Mouse (Mus musculus) limb, embryonic 14.5 days (tissue): Measurements from ENCODE around the gene Sun2. TPM values are rescaled to one million over a fixed set of nuclear protein-coding genes. Genes with fewer than 3 reads are reported as not detected.

Source experiments
- ATAC-seq: fragments of 200-750 bp; cut with Nextera tagmentation; 2 replicates; pipeline ENCODE4 v1.8.0; 2017; ENCODE audit warnings: low read depth, moderate number of reproducible peaks, moderate TSS enrichment; ENCODE audit not compliant: low FRiP score
- DNase-seq: peaks from one replicate; pipeline ENCODE4 v3.0.0-alpha.2; 2015; ENCODE audit warnings: low spot score
- H3K27ac ChIP-seq: fragments of 300-500 bp; sonication (generic); replicated peaks from 2 replicates; pipeline ENCODE4 v1.5.1; 2014; ENCODE audit warnings: low read depth, mild to moderate bottlenecking, low read length, moderate library complexity, mixed read lengths
- H3K27me3 ChIP-seq: fragments of 300-500 bp; sonication (generic); 2 replicates; pipeline ENCODE4 v1.6.1; 2014; ENCODE audit warnings: low read length, mixed read lengths; ENCODE audit not compliant: control insufficient read depth, insufficient read depth
- H3K36me3 ChIP-seq: fragments of 300-500 bp; sonication (generic); 2 replicates; pipeline ENCODE4 v1.6.1; 2014; ENCODE audit warnings: mild to moderate bottlenecking, low read length, moderate library complexity, mixed read lengths; ENCODE audit not compliant: control insufficient read depth, insufficient read depth
- H3K4me1 ChIP-seq: fragments of 300-500 bp; sonication (generic); 2 replicates; pipeline ENCODE4 v1.6.1; 2014; ENCODE audit warnings: antibody characterized with exemption, low read length, mixed read lengths; ENCODE audit not compliant: control insufficient read depth, insufficient read depth
- H3K4me2 ChIP-seq: fragments of 300-500 bp; sonication (generic); replicated peaks from 2 replicates; pipeline ENCODE4 v1.6.1; 2014; ENCODE audit warnings: low read depth, mild to moderate bottlenecking, low read length, moderate library complexity; ENCODE audit not compliant: severe bottlenecking
- H3K4me3 ChIP-seq: fragments of 300-500 bp; sonication (generic); replicated peaks from 2 replicates; pipeline ENCODE4 v1.5.1; 2014; ENCODE audit warnings: low read length
- H3K9ac ChIP-seq: fragments of 300-500 bp; sonication (generic); 2 replicates; pipeline ENCODE4 v1.6.1; 2014; ENCODE audit warnings: mild to moderate bottlenecking, low read depth, low read length, moderate library complexity; ENCODE audit not compliant: severe bottlenecking
- H3K9me3 ChIP-seq: fragments of 300-500 bp; sonication (generic); 2 replicates; pipeline ENCODE4 v1.6.1; 2016; ENCODE audit warnings: low read length; ENCODE audit not compliant: control insufficient read depth
- POLR2A ChIP-seq: fragments of 200-500 bp; IDR thresholded peaks from 2 replicates; pipeline ENCODE4 v1.8.0; 2012; ENCODE audit warnings: inconsistent platforms, mild to moderate bottlenecking, moderate library complexity, borderline replicate concordance; ENCODE audit not compliant: insufficient read depth, insufficient read length; ENCODE audit errors: extremely low read depth
- WGBS: fragments of 180-500 bp; shearing (Covaris S2); extraction: QIAGEN DNeasy Blood & Tissue Kit; methylation state at CpG from one replicate; pipeline ENCODE4 v1.1.7; 2014; 5-methylcytosine and 5-hydroxymethylcytosine counted together
- polyA plus RNA-seq, 2 experiments: library from polyadenylated mRNA; depleted of rRNA in 1 of 2; stranded (reverse) in 1 of 2; unstranded in 1 of 2; fragments of >200 nt; fragmentation: Nextera tagmentation in 1 of 2; extraction: Ambion mirVana in 1 of 2; gene quantifications; 2 replicates each; pipeline versions ENCODE4 v1.2.1 to v1.2.3; 2012 to 2014

Gene Sun2
- polyA plus RNA-seq, 2 experiments: 6.9 to 37.9 TPM

DNA sequence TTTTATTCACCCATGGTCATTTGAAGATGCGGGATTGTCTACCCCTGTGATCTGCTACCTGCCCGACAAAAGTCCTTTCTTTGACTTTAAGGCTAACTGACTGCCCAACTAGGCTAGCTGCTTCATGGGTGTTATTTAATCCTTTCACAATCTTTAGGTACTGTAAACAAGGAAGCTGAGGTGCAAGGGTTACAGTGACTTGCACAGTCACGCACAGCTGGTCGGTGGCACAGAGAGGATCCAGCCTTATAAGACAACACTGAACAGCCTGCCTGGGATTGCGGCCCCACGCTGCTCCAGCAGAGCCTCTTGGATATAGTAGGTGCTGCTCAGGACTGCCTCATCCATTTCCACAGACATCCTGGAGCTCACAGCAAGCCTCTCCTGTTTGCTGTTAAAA is 59.2 kb downstream of the Sun2 start:
- Histone ChIP-seq H3K27ac (no peak overlapping the region), H3K4me2 (no peak overlapping the region), H3K4me3 (no peak overlapping the region), H3K9ac (no peak overlapping the region), H3K9me3 (no peaks in the 10 kb centered on the region), H3K4me1 (peaks cover 33% of the 10 kb centered on the region), H3K27me3 (no peaks in the 10 kb centered on the region), H3K36me3 (0 out of 2 replicates have a peak, but pooled peaks cover 2% of the 10 kb centered on the region)
- DNase-seq (no peak), ATAC-seq (no peak)
- 82% methylated on average over 6 of the region's 6 CpGs for WGBS
- TF ChIP-seq POLR2A: no peak

GRCm38 (mm10) chr15:79681973-79682372 is 60.4 kb downstream of the Sun2 start:
- H3K4me1 ChIP-seq: peaks cover 33% of the 10 kb centered on the region
- no peak for ATAC-seq
- peaks cover 4% of the 10 kb centered on the region; the same call in 1 of the 2 replicates for H3K36me3 ChIP-seq
- H3K27me3 ChIP-seq: no peaks in the 10 kb centered on the region
- no peak overlapping the region for H3K27ac ChIP-seq
- no peak overlapping the region for H3K4me3 ChIP-seq
- DNase-seq: no peak
- 85% methylated on average over 4 of the region's 4 CpGs for WGBS
- no peak overlapping the region for H3K9ac ChIP-seq
- no peak for TF ChIP-seq POLR2A
- H3K9me3 ChIP-seq: no peaks in the 10 kb centered on the region
- H3K4me2 ChIP-seq: no peak overlapping the region

DNA sequence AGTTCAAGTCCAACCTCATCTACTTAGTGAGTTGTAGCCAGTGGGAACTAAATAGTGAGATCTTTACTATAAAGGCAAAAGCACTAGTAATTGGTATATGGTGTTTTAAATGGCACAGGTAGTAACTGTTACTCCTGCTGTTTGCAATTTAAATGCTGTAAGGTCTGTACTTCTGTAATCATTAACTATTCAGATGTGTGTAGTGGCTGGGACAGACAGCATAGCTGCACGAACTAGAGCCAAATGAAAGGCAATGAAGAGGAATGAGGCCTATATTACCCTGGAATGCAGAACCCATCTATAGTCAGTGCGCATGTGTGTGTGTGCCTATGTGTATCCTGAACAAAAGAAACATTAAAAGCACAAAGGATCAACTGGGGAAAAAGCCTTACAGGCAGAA is 64.4 kb downstream of the Sun2 start:
- H3K4me3 ChIP-seq: no peak overlapping the region
- ATAC-seq (no peak), DNase-seq (no peak)
- no peaks in the 10 kb centered on the region for H3K27me3 ChIP-seq
- H3K9me3 ChIP-seq: no peaks in the 10 kb centered on the region
- H3K36me3 ChIP-seq: peaks cover 42% of the 10 kb centered on the region
- 88% methylated on average over 2 of the region's 2 CpGs for WGBS
- no peak overlapping the region for H3K9ac ChIP-seq
- TF ChIP-seq POLR2A: no peak
- no peak overlapping the region for H3K27ac ChIP-seq
- no peak overlapping the region for H3K4me2 ChIP-seq
- no peaks in the 10 kb centered on the region for H3K4me1 ChIP-seq

Other genes starting within 250 kb of the Sun2 start
- 0.36 and 0.43 TPM in 2 replicates for gene Kcnj4, start 237.3 kb downstream of the Sun2 start, polyA plus RNA-seq (2012; rRNA removed)
- 0.08 TPM in 1 of 2 replicates, not detected in the other for gene Kcnj4, start 237.3 kb downstream of the Sun2 start, polyA plus RNA-seq (2014; fragmentation: Nextera tagmentation; extraction: Ambion mirVana)
- gene Kdelr3, start 226.1 kb downstream of the Sun2 start, polyA plus RNA-seq (2012; rRNA removed): 143 and 171 TPM in 2 replicates
- 137 and 158 TPM in 2 replicates for gene Kdelr3, start 226.1 kb downstream of the Sun2 start, polyA plus RNA-seq (2014; fragmentation: Nextera tagmentation; extraction: Ambion mirVana)
- gene Ddx17, start 195.8 kb downstream of the Sun2 start, polyA plus RNA-seq (2012; rRNA removed): 724 and 821 TPM in 2 replicates
- 92.6 and 98.0 TPM in 2 replicates for gene Ddx17, start 195.8 kb downstream of the Sun2 start, polyA plus RNA-seq (2014; fragmentation: Nextera tagmentation; extraction: Ambion mirVana)
- gene Dmc1, start 137.4 kb downstream of the Sun2 start, polyA plus RNA-seq (2012; rRNA removed): 13.1 and 13.6 TPM in 2 replicates
- 2.6 TPM in 2 replicates for gene Dmc1, start 137.4 kb downstream of the Sun2 start, polyA plus RNA-seq (2014; fragmentation: Nextera tagmentation; extraction: Ambion mirVana)
- gene Fam227a, start 83.6 kb downstream of the Sun2 start, polyA plus RNA-seq (2012; rRNA removed): 7.5 and 7.9 TPM in 2 replicates
- gene Fam227a, start 83.6 kb downstream of the Sun2 start, polyA plus RNA-seq (2014; fragmentation: Nextera tagmentation; extraction: Ambion mirVana): 1.3 and 2.0 TPM in 2 replicates
- 17.9 and 21.6 TPM in 2 replicates for gene Cby1, start 83.3 kb downstream of the Sun2 start, polyA plus RNA-seq (2012; rRNA removed)
- 44.9 and 49.6 TPM in 2 replicates for gene Cby1, start 83.3 kb downstream of the Sun2 start, polyA plus RNA-seq (2014; fragmentation: Nextera tagmentation; extraction: Ambion mirVana)
- gene Tomm22, start 71.7 kb downstream of the Sun2 start, polyA plus RNA-seq (2012; rRNA removed): 112 and 117 TPM in 2 replicates
- gene Tomm22, start 71.7 kb downstream of the Sun2 start, polyA plus RNA-seq (2014; fragmentation: Nextera tagmentation; extraction: Ambion mirVana): 207 and 217 TPM in 2 replicates
- gene Josd1, start 54.6 kb downstream of the Sun2 start, polyA plus RNA-seq (2012; rRNA removed): 38.7 and 44.6 TPM in 2 replicates
- gene Josd1, start 54.6 kb downstream of the Sun2 start, polyA plus RNA-seq (2014; fragmentation: Nextera tagmentation; extraction: Ambion mirVana): 21.1 and 23.3 TPM in 2 replicates
- gene Gtpbp1, start 51.7 kb downstream of the Sun2 start, polyA plus RNA-seq (2012; rRNA removed): 39.6 and 43.9 TPM in 2 replicates
- 32.6 and 36.8 TPM in 2 replicates for gene Gtpbp1, start 51.7 kb downstream of the Sun2 start, polyA plus RNA-seq (2014; fragmentation: Nextera tagmentation; extraction: Ambion mirVana)
- gene Dnal4, start 35.3 kb upstream of the Sun2 start, polyA plus RNA-seq (2012; rRNA removed): 70.2 and 88.9 TPM in 2 replicates
- 60.9 and 68.2 TPM in 2 replicates for gene Dnal4, start 35.3 kb upstream of the Sun2 start, polyA plus RNA-seq (2014; fragmentation: Nextera tagmentation; extraction: Ambion mirVana)
- gene Nptxr, start 62.2 kb upstream of the Sun2 start, polyA plus RNA-seq (2012; rRNA removed): 9.3 and 11.3 TPM in 2 replicates
- gene Nptxr, start 62.2 kb upstream of the Sun2 start, polyA plus RNA-seq (2014; fragmentation: Nextera tagmentation; extraction: Ambion mirVana): 2.6 and 4.7 TPM in 2 replicates
- 1.7 TPM in 1 of 2 replicates, not detected in the other for gene Npcd, start 91.7 kb upstream of the Sun2 start, polyA plus RNA-seq (2012; rRNA removed)
- gene Npcd, start 91.7 kb upstream of the Sun2 start, polyA plus RNA-seq (2014; fragmentation: Nextera tagmentation; extraction: Ambion mirVana): 0.50 and 0.99 TPM in 2 replicates
- gene Cbx6, start 92.2 kb upstream of the Sun2 start, polyA plus RNA-seq (2012; rRNA removed): 83.4 and 95.0 TPM in 2 replicates
- 49.1 and 49.9 TPM in 2 replicates for gene Cbx6, start 92.2 kb upstream of the Sun2 start, polyA plus RNA-seq (2014; fragmentation: Nextera tagmentation; extraction: Ambion mirVana)
- 16.0 and 18.0 TPM in 2 replicates for gene Apobec3, start 149.1 kb upstream of the Sun2 start, polyA plus RNA-seq (2012; rRNA removed)
- 12.0 and 13.2 TPM in 2 replicates for gene Apobec3, start 149.1 kb upstream of the Sun2 start, polyA plus RNA-seq (2014; fragmentation: Nextera tagmentation; extraction: Ambion mirVana)
- 8.5 and 9.3 TPM in 2 replicates for gene Cbx7, start 228.6 kb upstream of the Sun2 start, polyA plus RNA-seq (2012; rRNA removed)
- 2.1 and 2.9 TPM in 2 replicates for gene Cbx7, start 228.6 kb upstream of the Sun2 start, polyA plus RNA-seq (2014; fragmentation: Nextera tagmentation; extraction: Ambion mirVana)